Mouse (Mus musculus) embryonic facial prominence, embryonic 12.5 days (tissue): ENCODE data around the gene Cyp4a31. TPM values are rescaled to one million over a fixed set of nuclear protein-coding genes. Genes with fewer than 3 reads are reported as not detected.
"Not testable (repeated sequence)": the region's sequence is repeated elsewhere in the genome, so short reads cannot be mapped to it uniquely, and the experiment has no call there.

Source experiments
- ATAC-seq: fragments of 200-750 bp; cut with Nextera tagmentation; 2 replicates; pipeline ENCODE4 v1.8.0; 2017; ENCODE audit not compliant: insufficient number of reproducible peaks, insufficient read depth, low FRiP score, low TSS enrichment
- H3K27ac ChIP-seq: fragments of 300-500 bp; sonication (generic); 2 replicates; pipeline ENCODE4 v1.5.1; 2016; ENCODE audit warnings: mild to moderate bottlenecking
- H3K27me3 ChIP-seq: fragments of 300-500 bp; sonication (generic); 2 replicates; pipeline ENCODE4 v1.6.1; 2016; ENCODE audit warnings: mild to moderate bottlenecking, moderate library complexity
- H3K36me3 ChIP-seq: fragments of 300-500 bp; sonication (generic); 2 replicates; pipeline ENCODE4 v1.6.1; 2016; ENCODE audit warnings: mild to moderate bottlenecking
- H3K4me1 ChIP-seq: fragments of 300-500 bp; sonication (generic); 2 replicates; pipeline ENCODE4 v1.6.1; 2016
- H3K4me2 ChIP-seq: fragments of 300-500 bp; sonication (generic); replicated peaks from 2 replicates; pipeline ENCODE4 v1.6.1; 2016; ENCODE audit warnings: mild to moderate bottlenecking, moderate library complexity
- H3K4me3 ChIP-seq: fragments of 300-500 bp; sonication (generic); 2 replicates; pipeline ENCODE4 v1.5.1; 2016; ENCODE audit warnings: mild to moderate bottlenecking
- H3K9ac ChIP-seq: fragments of 300-500 bp; sonication (generic); 2 replicates; pipeline ENCODE4 v1.6.1; 2016; ENCODE audit warnings: mild to moderate bottlenecking, moderate library complexity
- H3K9me3 ChIP-seq: fragments of 300-500 bp; sonication (generic); 2 replicates; pipeline ENCODE4 v1.6.1; 2016; ENCODE audit warnings: mild to moderate bottlenecking, moderate library complexity
- whole genome bisulfite sequencing: fragments of 180-500 bp; shearing (Covaris S2); methylation state at CpG from one replicate; pipeline ENCODE4 v1.1.7; 2016; 5-methylcytosine and 5-hydroxymethylcytosine counted together
- polyA plus RNA-seq: library from polyadenylated mRNA; unstranded; fragments of >200 nt; fragmentation: Nextera tagmentation; extraction: Ambion mirVana; gene quantifications from 2 replicates; pipeline ENCODE4 v1.2.1, GENCODE M21; 2016

Gene Cyp4a31
- polyA plus RNA-seq, 1 experiment from 2014 or later = not detected

GRCm38 (mm10) chr4:115575255-115575654, 11.8 kb downstream of the Cyp4a31 start:
- no peaks in the 10 kb centered on the region for H3K4me1 ChIP-seq
- H3K4me3 ChIP-seq = no peak overlapping the region
- no peak overlapping the region for H3K4me2 ChIP-seq
- H3K36me3 ChIP-seq = no peaks in the 10 kb centered on the region
- ATAC-seq = no peak
- no peaks in the 10 kb centered on the region for H3K9me3 ChIP-seq
- H3K9ac ChIP-seq = no peak overlapping the region
- no peaks in the 10 kb centered on the region for H3K27me3 ChIP-seq
- H3K27ac ChIP-seq = no peak overlapping the region
- 77% methylated on average over 3 of the region's 3 CpGs for whole genome bisulfite sequencing

- ATAC-seq = no peak
- H3K27ac ChIP-seq = no peak overlapping the region
- 83% methylated on average over 2 of the region's 2 CpGs for WGBS
- H3K4me1 ChIP-seq = no peaks in the 10 kb centered on the region
- H3K4me3 ChIP-seq = no peak overlapping the region
- no peaks in the 10 kb centered on the region for H3K9me3 ChIP-seq
- no peaks in the 10 kb centered on the region for H3K36me3 ChIP-seq
- no peak overlapping the region for H3K4me2 ChIP-seq
- no peaks in the 10 kb centered on the region for H3K27me3 ChIP-seq
- no peak overlapping the region for H3K9ac ChIP-seq
Observed at GRCm38 (mm10) chr4:115575776-115576175, 12.3 kb downstream of the Cyp4a31 start.

GRCm38 (mm10) chr4:115583036-115583435, 19.6 kb downstream of the Cyp4a31 start:
- no peak overlapping the region for H3K27ac ChIP-seq
- H3K27me3 ChIP-seq = no peaks in the 10 kb centered on the region
- no peaks in the 10 kb centered on the region for H3K4me1 ChIP-seq
- no peak overlapping the region for H3K9ac ChIP-seq
- no peak overlapping the region for H3K4me2 ChIP-seq
- H3K9me3 ChIP-seq = no peaks in the 10 kb centered on the region
- no peaks in the 10 kb centered on the region for H3K36me3 ChIP-seq
- H3K4me3 ChIP-seq = no peak overlapping the region
- ATAC-seq = no peak

- H3K9ac ChIP-seq = no peak overlapping the region
- H3K27ac ChIP-seq = no peak overlapping the region
- ATAC-seq = no peak
- H3K4me3 ChIP-seq = no peak overlapping the region
- H3K4me1 ChIP-seq = no peaks in the 10 kb centered on the region
- H3K36me3 ChIP-seq = no peaks in the 10 kb centered on the region
- no peaks in the 10 kb centered on the region for H3K9me3 ChIP-seq
- no peak overlapping the region for H3K4me2 ChIP-seq
- no peaks in the 10 kb centered on the region for H3K27me3 ChIP-seq
- WGBS = 96% methylated on average over 1 of the region's 1 CpGs
Observed at GRCm38 (mm10) chr4:115596357-115596756, 32.9 kb downstream of the Cyp4a31 start.

- Histone ChIP-seq H3K4me3 (no peak overlapping the region), H3K27me3 (no peaks in the 10 kb centered on the region), H3K36me3 (no peaks in the 10 kb centered on the region), H3K27ac (no peak overlapping the region), H3K4me2 (no peak overlapping the region), H3K9me3 (no peaks in the 10 kb centered on the region), H3K4me1 (no peaks in the 10 kb centered on the region), H3K9ac (no peak overlapping the region)
- 82% methylated on average over 2 of the region's 2 CpGs for whole genome bisulfite sequencing
- no peak for ATAC-seq
Observed at GRCm38 (mm10) chr4:115596824-115597336, 33.4 kb downstream of the Cyp4a31 start.

GRCm38 (mm10) chr4:115600611-115601010, 37.2 kb downstream of the Cyp4a31 start, which contains the start of gene Cyp4a32:
Cyp4a32 (plus strand) TSS chr4:115600969.
- not testable (repeated sequence) for H3K4me1 ChIP-seq, H3K4me2 ChIP-seq, H3K27ac ChIP-seq, H3K27me3 ChIP-seq, H3K9ac ChIP-seq, H3K36me3 ChIP-seq, H3K4me3 ChIP-seq, H3K9me3 ChIP-seq, ATAC-seq
- WGBS = 88% methylated on average over 8 of the region's 8 CpGs

GRCm38 (mm10) chr4:115614005-115614404, 50.6 kb downstream of the Cyp4a31 start:
- ATAC-seq = no peak

GRCm38 (mm10) chr4:115625560-115625959, 62.1 kb downstream of the Cyp4a31 start:
- ATAC-seq, H3K4me2 ChIP-seq: not testable (repeated sequence)

More at GRCm38 (mm10) chr4:115614005-115614404, 50.6 kb downstream of the Cyp4a31 start:
- no peaks in the 10 kb centered on the region for H3K36me3 ChIP-seq
- H3K4me3 ChIP-seq = no peak overlapping the region
- H3K9ac ChIP-seq = no peak overlapping the region
- no peaks in the 10 kb centered on the region for H3K4me1 ChIP-seq
- no peak overlapping the region for H3K27ac ChIP-seq
- no peak overlapping the region for H3K4me2 ChIP-seq
- no peaks in the 10 kb centered on the region for H3K27me3 ChIP-seq
- no peaks in the 10 kb centered on the region for H3K9me3 ChIP-seq

More at GRCm38 (mm10) chr4:115625560-115625959, 62.1 kb downstream of the Cyp4a31 start:
- not testable (repeated sequence) for H3K36me3 ChIP-seq, H3K9me3 ChIP-seq, H3K27ac ChIP-seq, H3K4me1 ChIP-seq, H3K27me3 ChIP-seq, H3K9ac ChIP-seq, H3K4me3 ChIP-seq
- 92% methylated on average over 3 of the region's 3 CpGs for WGBS

Other genes starting within 250 kb of the Cyp4a31 start
- gene Cyp4a12b, start 152.0 kb upstream of the Cyp4a31 start, polyA plus RNA-seq = not detected in 2 replicates
- not detected in 2 replicates for gene Cyp4a30b, start 111.0 kb upstream of the Cyp4a31 start, polyA plus RNA-seq
- not detected in 2 replicates for gene Cyp4a14, start 67.5 kb upstream of the Cyp4a31 start, polyA plus RNA-seq
- not detected in 2 replicates for gene Cyp4a10, start 45.4 kb upstream of the Cyp4a31 start, polyA plus RNA-seq
- gene Cyp4a32, start 37.3 kb downstream of the Cyp4a31 start, polyA plus RNA-seq = not detected in 2 replicates
- gene Cyp4b1, start 84.1 kb downstream of the Cyp4a31 start, polyA plus RNA-seq = 0.22 TPM in 1 of 2 replicates, not detected in the other
- 32.5 and 34.1 TPM in 2 replicates for gene Efcab14, start 174.1 kb downstream of the Cyp4a31 start, polyA plus RNA-seq
- 0.42 TPM in 1 of 2 replicates, not detected in the other for gene Tex38, start 217.4 kb downstream of the Cyp4a31 start, polyA plus RNA-seq
- 57.9 and 58.4 TPM in 2 replicates for gene Atpaf1, start 221.2 kb downstream of the Cyp4a31 start, polyA plus RNA-seq